Mouse (Mus musculus) ovary, postnatal 36 days (tissue): ENCODE data around the gene Dpy19l3.
A peak's percentile ranks its signal among the peaks of the same experiment; 100 is the strongest.

Experiments used
- DNase-seq: peaks from one replicate; pipeline ENCODE4 v3.0.0; 2022; ENCODE audit warnings: low spot score, mixed read lengths

The Dpy19l3 gene

GRCm38 (mm10) chr7:35688276-35688675 lies 66.0 kb downstream of the Dpy19l3 start:
- no peak for DNase-seq

GRCm38 (mm10) chr7:35687229-35687628 lies 67.0 kb downstream of the Dpy19l3 start:
- peak; percentile 36 for DNase-seq

- DNase-seq: peak; percentile 64
Measured at GRCm38 (mm10) chr7:35686756-35687155, 67.5 kb downstream of the Dpy19l3 start.

GRCm38 (mm10) chr7:35686216-35686615 lies 68.0 kb downstream of the Dpy19l3 start:
- peak; percentile 27 for DNase-seq

GRCm38 (mm10) chr7:35683409-35684122 lies 70.7 kb downstream of the Dpy19l3 start:
- no peak for DNase-seq

- DNase-seq: no peak
Measured at GRCm38 (mm10) chr7:35681559-35681958, 72.7 kb downstream of the Dpy19l3 start.

GRCm38 (mm10) chr7:35678976-35679375 lies 75.3 kb downstream of the Dpy19l3 start:
- no peak for DNase-seq

- DNase-seq: no peak
Measured at GRCm38 (mm10) chr7:35668066-35669041, 85.9 kb downstream of the Dpy19l3 start.

GRCm38 (mm10) chr7:35663790-35664376 lies 90.4 kb downstream of the Dpy19l3 start:
- no peak for DNase-seq

GRCm38 (mm10) chr7:35659173-35659572 lies 95.1 kb downstream of the Dpy19l3 start:
- DNase-seq: no peak

GRCm38 (mm10) chr7:35657829-35658228 lies 96.4 kb downstream of the Dpy19l3 start:
- DNase-seq: no peak

- no peak for DNase-seq
Measured at GRCm38 (mm10) chr7:35651583-35652270, 102.5 kb downstream of the Dpy19l3 start.

GRCm38 (mm10) chr7:35650716-35651410 lies 103.4 kb downstream of the Dpy19l3 start:
- DNase-seq: no peak

- DNase-seq: peak; percentile 26
Measured at GRCm38 (mm10) chr7:35649071-35649470, 105.2 kb downstream of the Dpy19l3 start.

GRCm38 (mm10) chr7:35648239-35649069 lies 105.8 kb downstream of the Dpy19l3 start:
- no peak for DNase-seq

- DNase-seq: peak; percentile 98
Measured at GRCm38 (mm10) chr7:35647101-35647698, 107.1 kb downstream of the Dpy19l3 start, which contains the start of gene Pdcd5. Gene Pdcd5, minus strand, starts transcription at chr7:35647521.

- DNase-seq: peak; percentile 26
Measured at GRCm38 (mm10) chr7:35646317-35647081, 107.8 kb downstream of the Dpy19l3 start.

- DNase-seq: no peak
Measured at GRCm38 (mm10) chr7:35640072-35640471, 114.2 kb downstream of the Dpy19l3 start.

- no peak for DNase-seq
Measured at GRCm38 (mm10) chr7:35636874-35637273, 117.4 kb downstream of the Dpy19l3 start.
